Mouse (Mus musculus) urinary bladder, postnatal 25 days (tissue): Measurements from ENCODE around the gene Gm10338.
"Not testable (repeated sequence)": the region's sequence is repeated elsewhere in the genome, so short reads cannot be mapped to it uniquely, and the experiment has no call there.

Source experiments
- DNase-seq: peaks from one replicate; pipeline ENCODE4 v3.0.0; 2022; ENCODE audit warnings: low spot score

Gene Gm10338

GRCm38 (mm10) chr14:7595492-7595891, at the start of gene Gm10338:
Gene Gm10338, minus strand, starts transcription at chr14:7595592.
- not testable (repeated sequence) for DNase-seq

- not testable (repeated sequence) for DNase-seq
These were observed 48.5 kb upstream of the Gm10338 start, which contains the start of gene Gm10128 for GRCm38 (mm10) chr14:7643872-7644271. Gene Gm10128, minus strand, starts transcription at chr14:7643972.

- not testable (repeated sequence) for DNase-seq
These were observed 27.0 kb downstream of the Gm10338 start, which contains the start of gene Gm3558 for GRCm38 (mm10) chr14:7568382-7568781. Gene Gm3558, minus strand, starts transcription at chr14:7568566.

GRCm38 (mm10) chr14:7567890-7568289, 27.5 kb downstream of the Gm10338 start:
- DNase-seq, result not testable (repeated sequence)

GRCm38 (mm10) chr14:7567266-7567665, 28.1 kb downstream of the Gm10338 start:
- DNase-seq, result not testable (repeated sequence)
